Mouse (Mus musculus) G1E-ER4 (cell line): ENCODE measurements around the gene Zc3hav1. TPM values are rescaled to one million over a fixed set of nuclear protein-coding genes. Genes with fewer than 3 reads are reported as not detected.

Experiments used
- GATA1 ChIP-seq: IDR thresholded peaks from one replicate; pipeline ENCODE4 v1.8.0; 2012; ENCODE audit warnings: low read length, inconsistent platforms
- polyA plus RNA-seq: library from polyadenylated mRNA; stranded (reverse); fragments of >175 nt; gene quantifications from 2 replicates; pipeline ENCODE4 v1.2.3, GENCODE M21; 2012

Gene Zc3hav1
- polyA plus RNA-seq, 1 experiment: 40.9 TPM

DNA sequence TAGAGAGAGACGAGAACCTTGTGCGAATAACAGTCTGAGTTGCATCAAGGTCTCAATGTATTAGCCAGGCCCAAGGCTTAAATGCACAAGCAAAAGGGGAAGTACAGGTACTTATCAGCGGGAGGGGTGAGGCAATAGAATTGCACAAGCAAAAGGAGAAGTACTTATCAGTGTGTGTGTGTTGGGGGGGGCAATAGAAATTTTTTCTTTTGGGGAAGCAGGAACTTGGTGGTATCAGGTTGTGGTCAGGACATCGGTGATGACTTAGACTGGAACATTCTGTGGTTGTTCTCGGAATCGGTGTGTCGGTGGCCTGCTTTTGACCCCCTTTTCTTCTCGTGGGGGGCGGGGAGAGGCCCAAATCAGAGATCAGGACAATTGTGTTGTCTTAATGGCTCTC lies 33.8 kb downstream of the Zc3hav1 start:
- no peak for TF ChIP-seq GATA1

- TF ChIP-seq GATA1: no peak
These were observed 38.4 kb downstream of the Zc3hav1 start for GRCm38 (mm10) chr6:38316050-38316449.

DNA sequence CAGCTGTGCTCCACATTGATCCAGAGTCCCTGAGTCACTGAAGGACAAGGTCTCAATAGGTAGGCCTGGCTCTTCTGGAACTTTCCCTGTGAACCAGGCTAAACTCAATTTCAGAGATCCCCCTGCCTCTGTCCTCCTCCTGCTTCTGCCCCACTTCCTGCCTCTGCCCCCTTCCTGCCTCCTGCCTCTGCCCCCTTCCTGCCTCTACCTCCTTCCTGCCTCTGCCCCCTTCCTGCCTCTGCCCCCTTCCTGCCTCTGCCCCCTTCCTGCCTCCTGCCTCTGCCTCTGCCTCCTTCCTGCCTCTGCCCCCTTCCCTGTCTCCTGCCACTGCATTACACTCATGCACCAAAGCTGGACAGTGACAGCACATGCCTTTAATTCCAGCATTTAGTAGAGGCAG lies 44.7 kb downstream of the Zc3hav1 start:
- no peak for TF ChIP-seq GATA1

DNA sequence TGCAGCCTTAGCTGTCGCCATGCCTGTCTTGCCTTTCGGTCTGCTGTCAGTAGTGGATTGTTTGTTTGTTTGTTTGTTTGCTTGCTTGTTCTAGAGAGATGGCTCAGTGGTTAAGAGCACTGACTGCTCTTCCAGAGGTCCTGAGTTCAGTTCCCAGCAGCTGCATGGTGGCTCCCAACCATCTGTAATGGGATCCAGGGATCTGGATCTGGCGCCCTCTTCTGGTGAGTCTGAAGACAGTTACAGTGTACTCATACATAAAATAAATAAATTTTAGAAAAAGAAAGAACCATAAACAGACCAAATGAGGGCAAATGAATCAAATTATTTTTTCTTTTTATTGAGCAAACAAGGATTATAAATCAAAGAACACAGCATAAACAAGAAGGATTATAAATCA lies 49.4 kb downstream of the Zc3hav1 start:
- no peak for TF ChIP-seq GATA1

- no peak for TF ChIP-seq GATA1
These were observed 55.5 kb downstream of the Zc3hav1 start, which contains the start of gene Zc3hav1l for GRCm38 (mm10) chr6:38298761-38299401. Gene Zc3hav1l (minus strand): TSS chr6:38299259.

DNA sequence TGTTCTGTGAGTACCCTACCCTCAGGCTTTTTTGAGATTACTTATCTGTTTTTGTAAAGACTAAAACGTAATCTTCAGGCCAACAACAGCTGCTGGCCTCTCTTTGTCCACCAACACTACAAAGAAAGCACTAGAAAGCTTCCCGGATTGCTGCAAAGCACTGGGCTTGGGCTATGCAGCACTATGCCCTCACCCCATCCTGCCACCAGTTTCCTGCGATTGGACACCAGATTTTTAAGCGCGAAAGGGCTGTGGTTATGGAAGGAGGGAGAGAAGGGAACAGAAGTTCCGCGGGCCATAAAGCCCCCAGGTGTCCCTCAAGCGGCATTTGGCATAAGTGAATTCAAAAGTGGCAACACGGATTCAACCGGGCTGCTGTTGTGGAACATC lies 56.2 kb downstream of the Zc3hav1 start:
- no peak for TF ChIP-seq GATA1

DNA sequence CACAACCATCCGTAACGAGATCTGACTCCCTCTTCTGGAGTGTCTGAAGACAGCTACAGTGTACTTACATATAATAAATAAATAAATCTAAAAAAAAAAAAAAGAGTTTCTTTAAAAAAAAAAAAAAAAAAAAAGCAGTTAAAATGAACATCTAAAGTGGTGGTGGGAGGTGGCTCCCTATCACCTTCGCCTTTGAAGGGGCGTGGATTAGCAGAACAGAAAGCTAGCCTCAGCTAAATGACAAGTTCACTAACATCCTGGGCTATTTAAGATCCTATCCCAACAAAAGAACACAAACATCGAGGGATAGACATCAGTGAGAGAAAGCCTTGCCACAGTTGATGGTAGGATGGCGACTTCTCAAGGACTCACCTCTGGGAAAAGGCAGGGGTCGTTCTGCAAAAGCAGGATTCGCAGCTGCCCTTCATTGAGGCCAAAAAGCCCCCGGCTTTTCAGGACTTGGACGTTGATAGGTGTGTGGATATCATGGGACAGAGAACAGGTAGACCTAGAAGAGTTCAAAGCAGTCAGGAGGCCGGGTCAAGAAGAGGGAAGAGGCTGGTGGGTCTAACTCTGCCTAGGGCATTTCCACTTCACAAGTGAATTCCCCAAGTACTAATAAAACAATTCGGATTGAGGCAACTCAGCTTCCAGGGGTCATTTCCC lies 56.7 kb downstream of the Zc3hav1 start:
- TF ChIP-seq GATA1: no peak

GRCm38 (mm10) chr6:38293708-38294107 lies 60.7 kb downstream of the Zc3hav1 start:
- TF ChIP-seq GATA1: no peak

DNA sequence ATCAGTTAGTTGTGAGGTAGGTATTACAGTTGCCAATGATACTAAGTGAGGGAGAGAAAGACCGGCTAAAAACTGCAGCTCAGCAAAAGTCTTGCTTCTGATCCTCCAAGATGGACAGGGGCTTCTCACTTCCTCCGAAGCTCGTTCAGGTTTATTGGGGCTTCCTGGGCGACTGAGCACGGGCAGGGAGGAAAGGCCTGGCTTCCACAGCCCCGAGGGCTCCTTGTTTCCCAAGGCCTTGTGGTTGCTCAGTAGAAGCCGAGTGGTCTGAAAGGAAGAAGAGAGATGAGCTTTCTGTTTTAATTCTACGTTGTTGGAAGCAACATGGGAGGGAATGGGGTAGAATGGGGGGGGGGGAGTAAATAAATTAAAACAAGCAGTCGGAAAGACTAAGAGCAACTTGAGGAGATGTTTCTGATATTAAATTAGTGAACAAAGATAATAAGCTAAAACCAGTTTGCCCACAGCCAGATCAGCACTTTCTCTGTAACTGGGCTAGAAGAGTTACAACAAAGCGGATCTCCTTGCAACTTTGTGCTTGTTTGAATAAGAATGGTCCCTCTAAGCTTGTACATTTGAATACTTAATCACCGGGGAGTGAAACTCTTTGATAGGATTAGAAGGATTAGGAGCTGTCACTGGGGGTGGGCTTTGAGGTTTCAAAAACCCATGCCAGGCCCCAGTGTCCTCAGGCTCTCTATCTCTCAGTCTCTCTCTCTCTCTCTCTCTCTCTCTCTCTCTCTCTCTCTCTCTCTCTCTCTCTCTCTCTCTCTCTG lies 61.3 kb downstream of the Zc3hav1 start:
- TF ChIP-seq GATA1: no peak

DNA sequence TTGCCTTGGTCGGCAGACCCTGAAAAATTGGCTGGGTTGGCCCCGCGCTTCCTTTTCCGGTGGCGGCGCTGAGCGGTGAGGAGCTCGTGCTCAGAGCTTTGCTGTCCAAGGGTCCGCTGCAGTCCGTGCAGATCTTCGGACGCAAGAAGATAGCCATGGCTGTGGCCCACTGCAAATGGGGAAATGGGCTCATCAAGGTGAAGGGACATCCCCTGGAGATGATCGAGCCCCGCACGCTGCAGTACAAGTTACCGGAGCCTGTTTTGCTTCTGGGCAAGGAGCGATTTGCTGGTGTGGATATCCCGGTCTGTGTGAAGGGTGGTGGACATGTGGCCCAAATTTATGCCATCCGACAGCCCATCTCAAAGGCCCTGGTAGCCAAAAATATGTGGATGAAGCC lies 70.0 kb downstream of the Zc3hav1 start:
- no peak for TF ChIP-seq GATA1

DNA sequence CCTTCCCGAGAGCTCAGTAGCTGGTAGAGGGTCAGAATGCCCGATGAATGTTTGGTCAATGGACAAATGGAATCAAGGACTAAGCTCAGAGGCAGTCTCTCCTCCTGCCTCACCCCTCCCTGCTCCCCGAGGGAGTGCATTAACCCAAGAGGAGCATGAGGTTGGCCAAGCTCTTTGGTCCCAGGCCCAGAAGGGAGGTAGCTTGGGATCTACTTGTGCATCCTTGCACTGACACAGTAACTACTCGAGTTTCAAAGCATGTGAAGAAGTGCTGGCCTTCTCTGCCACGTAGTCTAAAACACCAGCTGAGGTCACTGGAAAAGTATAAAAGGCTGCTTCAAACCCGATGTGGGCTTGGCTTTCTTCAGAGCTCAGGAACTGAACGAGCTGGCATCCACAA lies 89.9 kb downstream of the Zc3hav1 start:
- no peak for TF ChIP-seq GATA1

GRCm38 (mm10) chr6:38263393-38264159 lies 90.8 kb downstream of the Zc3hav1 start:
- no peak for TF ChIP-seq GATA1

- TF ChIP-seq GATA1: no peak
These were observed 92.5 kb downstream of the Zc3hav1 start for GRCm38 (mm10) chr6:38261877-38262276.

DNA sequence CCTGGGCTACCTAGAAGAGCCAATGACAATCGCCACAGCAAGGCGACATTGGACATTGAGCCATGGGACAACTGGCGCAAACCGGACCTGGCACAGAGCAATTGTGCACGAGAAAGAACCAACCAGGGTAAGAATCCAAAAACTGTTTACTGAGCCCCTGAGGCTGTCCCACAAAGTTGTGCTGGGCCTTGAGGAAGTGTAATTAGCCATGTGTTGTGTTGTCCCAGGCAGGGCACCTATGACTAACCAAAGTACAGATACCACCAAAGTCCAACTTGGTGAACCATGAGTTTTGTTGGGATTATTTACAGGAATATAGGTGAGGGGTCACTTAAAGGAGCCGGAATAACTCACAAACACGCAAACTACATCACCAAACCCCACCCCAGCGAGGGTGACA lies 96.9 kb downstream of the Zc3hav1 start:
- no peak for TF ChIP-seq GATA1

- TF ChIP-seq GATA1: no peak
These were observed 97.6 kb downstream of the Zc3hav1 start for GRCm38 (mm10) chr6:38256793-38257192.

DNA sequence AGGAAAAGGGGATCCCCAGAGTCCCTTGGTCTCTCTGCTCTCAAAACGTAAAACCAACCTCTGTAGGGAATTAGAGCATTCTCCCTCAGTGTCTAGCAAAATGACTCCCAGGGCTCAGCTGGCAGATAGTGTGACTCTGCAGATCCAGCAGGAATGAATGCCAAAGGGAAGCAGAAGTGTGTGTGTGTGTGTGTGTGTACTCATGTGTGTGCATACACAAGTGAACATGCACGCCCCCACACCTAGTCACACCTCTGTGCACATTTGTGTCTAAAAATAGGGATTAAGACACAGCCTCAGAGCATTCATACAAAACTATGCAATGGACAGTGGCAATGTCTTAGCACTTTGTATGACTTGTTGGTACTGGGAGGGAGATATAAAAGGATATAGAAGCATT lies 98.6 kb downstream of the Zc3hav1 start:
- no peak for TF ChIP-seq GATA1

Other genes starting within 250 kb of the Zc3hav1 start
- not detected in 2 replicates for gene Tmem213, start 245.3 kb downstream of the Zc3hav1 start, polyA plus RNA-seq
- gene Atp6v0a4, start 230.0 kb downstream of the Zc3hav1 start, polyA plus RNA-seq: not detected in 2 replicates
- 0.02 TPM in 1 of 2 replicates, not detected in the other for gene D630045J12Rik, start 100.6 kb downstream of the Zc3hav1 start, polyA plus RNA-seq
- 5.4 and 5.8 TPM in 2 replicates for gene Zc3hav1l, start 55.3 kb downstream of the Zc3hav1 start, polyA plus RNA-seq
- gene Ttc26, start 26.9 kb upstream of the Zc3hav1 start, polyA plus RNA-seq: 0.06 and 0.51 TPM in 2 replicates
- 4.0 and 5.6 TPM in 2 replicates for gene Ubn2, start 79.3 kb upstream of the Zc3hav1 start, polyA plus RNA-seq
- 170 and 262 TPM in 2 replicates for gene Fmc1, start 178.9 kb upstream of the Zc3hav1 start, polyA plus RNA-seq
- gene Luc7l2, start 196.7 kb upstream of the Zc3hav1 start, polyA plus RNA-seq: 80.4 and 109 TPM in 2 replicates